Mouse (Mus musculus) neural tube, embryonic 15.5 days (tissue): ENCODE measurements around the gene Arhgef39. TPM values are rescaled to one million over a fixed set of nuclear protein-coding genes. Genes with fewer than 3 reads are reported as not detected.

Experiments used
- ATAC-seq: fragments of 200-750 bp; cut with Nextera tagmentation; 2 replicates; pipeline ENCODE4 v1.8.0; 2017; ENCODE audit warnings: mild to moderate bottlenecking, moderate TSS enrichment, moderate library complexity; ENCODE audit not compliant: low FRiP score
- H3K27ac ChIP-seq: fragments of 300-500 bp; sonication (generic); replicated peaks from 2 replicates; pipeline ENCODE4 v1.5.1; 2015; ENCODE audit warnings: mild to moderate bottlenecking, inconsistent platforms
- H3K27me3 ChIP-seq: fragments of 300-500 bp; sonication (generic); replicated peaks from 2 replicates; pipeline ENCODE4 v1.6.1; 2015; ENCODE audit warnings: inconsistent platforms
- H3K36me3 ChIP-seq: fragments of 300-500 bp; sonication (generic); 2 replicates; pipeline ENCODE4 v1.6.1; 2015; ENCODE audit warnings: inconsistent platforms
- H3K4me1 ChIP-seq: fragments of 300-500 bp; sonication (generic); 2 replicates; pipeline ENCODE4 v1.6.1; 2015; ENCODE audit warnings: inconsistent platforms
- H3K4me2 ChIP-seq: fragments of 300-500 bp; sonication (generic); 2 replicates; pipeline ENCODE4 v1.6.1; 2015; ENCODE audit warnings: inconsistent platforms, mild to moderate bottlenecking, moderate library complexity
- H3K4me3 ChIP-seq: fragments of 300-500 bp; sonication (generic); replicated peaks from 2 replicates; pipeline ENCODE4 v1.5.1; 2015; ENCODE audit warnings: mild to moderate bottlenecking, inconsistent platforms
- H3K9ac ChIP-seq: fragments of 300-500 bp; sonication (generic); replicated peaks from 2 replicates; pipeline ENCODE4 v1.6.1; 2015; ENCODE audit warnings: mild to moderate bottlenecking, inconsistent platforms
- H3K9me3 ChIP-seq: fragments of 300-500 bp; sonication (generic); replicated peaks from 2 replicates; pipeline ENCODE4 v1.6.1; 2016; ENCODE audit warnings: inconsistent platforms
- WGBS: fragments of 180-500 bp; shearing (Covaris S2); methylation state at CpG from one replicate; pipeline ENCODE4 v1.1.7; 2015; ENCODE audit warnings: mixed read lengths; 5-methylcytosine and 5-hydroxymethylcytosine counted together
- polyA plus RNA-seq: library from polyadenylated mRNA; unstranded; fragments of >200 nt; fragmentation: Nextera tagmentation; extraction: Ambion mirVana; gene quantifications from 2 replicates; pipeline ENCODE4 v1.2.1, GENCODE M21; 2015

Arhgef39 gene
- polyA plus RNA-seq, result 5.9 and 15.4 TPM in 2 replicates

GRCm38 (mm10) chr4:43499407-43500333, at the start of gene Arhgef39:
Gene Arhgef39 (minus strand): TSS chr4:43499695.
- no peaks in the 10 kb centered on the region for H3K9me3 ChIP-seq
- H3K9ac ChIP-seq, result peak within 1 kb of the TSS; percentile 47
- peak; percentile 86 for ATAC-seq
- no peaks in the 10 kb centered on the region for H3K27me3 ChIP-seq
- 7% methylated on average over 50 of the region's 50 CpGs for whole genome bisulfite sequencing
- peak within 1 kb of the TSS; percentile 85 for H3K4me2 ChIP-seq
- peak within 1 kb of the TSS; percentile 51 for H3K4me3 ChIP-seq
- no peak within 1 kb of the TSS for H3K27ac ChIP-seq
- H3K36me3 ChIP-seq, result no peaks in the 10 kb centered on the region
- H3K4me1 ChIP-seq, result peaks cover 28% of the 10 kb centered on the region

GRCm38 (mm10) chr4:43549055-43549454, 49.6 kb upstream of the Arhgef39 start:
- H3K36me3 ChIP-seq, result peaks cover 99% of the 10 kb centered on the region
- H3K4me2 ChIP-seq, result no peak overlapping the region
- no peak overlapping the region for H3K9ac ChIP-seq
- H3K27me3 ChIP-seq, result no peaks in the 10 kb centered on the region
- no peak for ATAC-seq
- H3K4me3 ChIP-seq, result no peak overlapping the region
- no peaks in the 10 kb centered on the region for H3K9me3 ChIP-seq
- 93% methylated on average over 12 of the region's 12 CpGs for WGBS
- no peaks in the 10 kb centered on the region for H3K4me1 ChIP-seq
- H3K27ac ChIP-seq, result no peak overlapping the region

- Histone ChIP-seq H3K9me3 (no peaks in the 10 kb centered on the region), H3K4me1 (no peaks in the 10 kb centered on the region), H3K9ac (no peak overlapping the region), H3K27me3 (no peaks in the 10 kb centered on the region), H3K4me3 (no peak overlapping the region), H3K27ac (no peak overlapping the region), H3K36me3 (peaks cover 99% of the 10 kb centered on the region), H3K4me2 (no peak overlapping the region)
- 97% methylated on average over 8 of the region's 8 CpGs for WGBS
- no peak for ATAC-seq
Observed at GRCm38 (mm10) chr4:43547160-43547559, 47.7 kb upstream of the Arhgef39 start.

GRCm38 (mm10) chr4:43546375-43547047, 47.0 kb upstream of the Arhgef39 start:
- WGBS, result 95% methylated on average over 12 of the region's 12 CpGs
- Histone ChIP-seq H3K27ac (no peak overlapping the region), H3K4me2 (no peak overlapping the region), H3K4me1 (no peaks in the 10 kb centered on the region), H3K27me3 (no peaks in the 10 kb centered on the region), H3K4me3 (no peak overlapping the region), H3K9ac (no peak overlapping the region), H3K9me3 (no peaks in the 10 kb centered on the region), H3K36me3 (peaks cover 100% of the 10 kb centered on the region)
- ATAC-seq, result no peak

GRCm38 (mm10) chr4:43542044-43542443, 42.5 kb upstream of the Arhgef39 start:
- Histone ChIP-seq H3K4me2 (no peak overlapping the region), H3K27ac (no peak overlapping the region), H3K9me3 (no peaks in the 10 kb centered on the region), H3K4me3 (no peak overlapping the region), H3K4me1 (no peaks in the 10 kb centered on the region), H3K36me3 (peaks cover 98% of the 10 kb centered on the region), H3K9ac (no peak overlapping the region), H3K27me3 (no peaks in the 10 kb centered on the region)
- ATAC-seq, result no peak
- WGBS, result 75% methylated on average over 3 of the region's 3 CpGs

- Histone ChIP-seq H3K9me3 (no peaks in the 10 kb centered on the region), H3K4me1 (no peaks in the 10 kb centered on the region), H3K4me2 (no peak overlapping the region), H3K27ac (no peak overlapping the region), H3K4me3 (no peak overlapping the region), H3K9ac (no peak overlapping the region), H3K36me3 (peaks cover 95% of the 10 kb centered on the region), H3K27me3 (no peaks in the 10 kb centered on the region)
- 94% methylated on average over 9 of the region's 9 CpGs for WGBS
- no peak for ATAC-seq
Observed at GRCm38 (mm10) chr4:43536031-43536430, 36.5 kb upstream of the Arhgef39 start.

- Histone ChIP-seq H3K9ac (no peak overlapping the region), H3K4me2 (no peak overlapping the region), H3K27me3 (no peaks in the 10 kb centered on the region), H3K36me3 (peaks cover 95% of the 10 kb centered on the region), H3K4me1 (peaks cover 3% of the 10 kb centered on the region; the same call in 1 of the 2 replicates), H3K4me3 (no peak overlapping the region), H3K9me3 (no peaks in the 10 kb centered on the region), H3K27ac (no peak overlapping the region)
- no peak for ATAC-seq
- 96% methylated on average over 8 of the region's 8 CpGs for WGBS
Observed at GRCm38 (mm10) chr4:43535628-43536027, 36.1 kb upstream of the Arhgef39 start.

GRCm38 (mm10) chr4:43533270-43533669, 33.8 kb upstream of the Arhgef39 start:
- H3K36me3 ChIP-seq, result peaks cover 72% of the 10 kb centered on the region
- no peak overlapping the region for H3K4me2 ChIP-seq
- no peaks in the 10 kb centered on the region for H3K27me3 ChIP-seq
- no peaks in the 10 kb centered on the region for H3K9me3 ChIP-seq
- no peak for ATAC-seq
- no peak overlapping the region for H3K27ac ChIP-seq
- H3K9ac ChIP-seq, result no peak overlapping the region
- 94% methylated on average over 9 of the region's 9 CpGs for WGBS
- H3K4me1 ChIP-seq, result peaks cover 11% of the 10 kb centered on the region; the same call in 1 of the 2 replicates
- no peak overlapping the region for H3K4me3 ChIP-seq

- Histone ChIP-seq H3K27me3 (peaks cover 17% of the 10 kb centered on the region), H3K9me3 (no peaks in the 10 kb centered on the region), H3K27ac (no peak overlapping the region), H3K4me2 (no peak overlapping the region), H3K36me3 (peaks cover 47% of the 10 kb centered on the region), H3K4me1 (peaks cover 11% of the 10 kb centered on the region; the same call in 1 of the 2 replicates), H3K4me3 (no peak overlapping the region), H3K9ac (no peak overlapping the region)
- WGBS, result 24% methylated on average over 7 of the region's 7 CpGs
- ATAC-seq, result peak; percentile 41; the same call in 1 of the 2 replicates
Observed at GRCm38 (mm10) chr4:43530581-43530980, 31.1 kb upstream of the Arhgef39 start.

- H3K9ac ChIP-seq, result no peak overlapping the region
- peaks cover 42% of the 10 kb centered on the region for H3K36me3 ChIP-seq
- peaks cover 11% of the 10 kb centered on the region; the same call in 1 of the 2 replicates for H3K4me1 ChIP-seq
- peaks cover 22% of the 10 kb centered on the region for H3K27me3 ChIP-seq
- no peak overlapping the region for H3K4me2 ChIP-seq
- no peak overlapping the region for H3K4me3 ChIP-seq
- no peaks in the 10 kb centered on the region for H3K9me3 ChIP-seq
- H3K27ac ChIP-seq, result no peak overlapping the region
- 61% methylated on average over 8 of the region's 8 CpGs for WGBS
- ATAC-seq, result no peak
Observed at GRCm38 (mm10) chr4:43530081-43530501, 30.6 kb upstream of the Arhgef39 start.

- Histone ChIP-seq H3K36me3 (peaks cover 28% of the 10 kb centered on the region), H3K27me3 (peaks cover 35% of the 10 kb centered on the region), H3K27ac (no peak overlapping the region), H3K4me3 (no peak overlapping the region), H3K4me2 (no peak overlapping the region), H3K9me3 (no peaks in the 10 kb centered on the region), H3K9ac (no peak overlapping the region), H3K4me1 (peaks cover 21% of the 10 kb centered on the region)
- ATAC-seq, result no peak
- 79% methylated on average over 9 of the region's 9 CpGs for WGBS
Observed at GRCm38 (mm10) chr4:43528487-43528886, 29.0 kb upstream of the Arhgef39 start.
